ENCODE assay signal across 17 mouse cellular contexts in the genomic region with DNA sequence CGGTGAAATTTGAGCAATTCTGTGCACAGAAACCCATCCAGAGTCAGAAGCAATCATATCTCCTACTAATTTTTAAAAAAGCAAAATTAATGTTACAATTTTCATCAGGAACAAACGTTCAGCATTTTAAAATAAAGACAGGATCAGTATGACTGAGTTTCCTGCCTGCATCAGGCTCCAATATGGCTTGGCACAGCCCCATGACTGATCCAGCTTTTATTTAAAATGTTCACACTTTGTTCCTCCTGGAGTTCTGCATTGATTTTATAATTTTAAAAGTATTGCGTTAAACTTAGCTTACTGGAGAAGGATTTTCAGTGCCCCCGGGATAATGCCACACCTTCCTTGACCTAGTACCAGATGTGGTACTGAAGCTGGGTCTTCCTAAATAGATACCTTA.
DNase-seq lines count a peak whose midpoint lies in the region.
"Had no signal": no experiment of that assay in that cellular context is flagged by ENCODE, and none has a peak within 500 bp of the region (broad histone marks: within the 10 kb centered on the region; RNA-seq: fewer than 3 reads in every experiment).

No protein-coding gene starts in this region.

- DNase-seq in left cerebral cortex, postnatal 14 days (ENCODE audit: low spot score in 2 of 2) = peak; percentile 3 to 12
- DNase-seq in left cerebral cortex, adult 8-10 months (ENCODE audit: low spot score in 2 of 2) = no peak
- peak; percentile 39 for DNase-seq in brain, adult 2 months (ENCODE audit: low read depth, low spot score)
- DNase-seq in layer of hippocampus, adult 18-20 months (ENCODE audit: low spot score in 2 of 2) = peak; percentile 25 to 76
- DNase-seq in layer of hippocampus, adult 9-11 months = peak; percentile 35
- no peak for DNase-seq in heart, postnatal 4 days
- no peak for DNase-seq in thymus, postnatal 14 days
- DNase-seq: adrenal gland, adult 2 months; adrenal gland, postnatal 14 days; cerebellum, adult 11-12 months; cerebellum, adult 8-10 months; cerebellum, postnatal 10 days; cerebellum, postnatal 36 days; embryo, embryonic 11 days; gastrocnemius, adult 2 months; gastrocnemius, postnatal 14 days; heart, adult 11 months had no signal

- intact Hi-C loops in left cerebral cortex, postnatal 14 days (cut with DNase I) = no loop called here

Comparison
In these comparisons a context has a peak if more than half of its experiments do, and no peak if none do; other contexts are left out.
1. DNase-seq: peak in left cerebral cortex, postnatal 14 days (2 of 2), brain, adult 2 months (single experiment), layer of hippocampus, adult 18-20 months (2 of 2) and layer of hippocampus, adult 9-11 months (single experiment); none in left cerebral cortex, adult 8-10 months (0 of 2), heart, postnatal 4 days (single experiment) and thymus, postnatal 14 days (single experiment).